In genomic region chr4:153429971-153430370, GRCm38 (mm10) we compare ENCODE assay signal across 23 mouse cellular contexts. TPM values are rescaled to one million over a fixed set of nuclear protein-coding genes. Genes with fewer than 3 reads are reported as not detected.
DNase-seq lines count a peak whose midpoint lies in the region; ATAC-seq and TF ChIP-seq lines count a peak whose summit lies in the region.
"Had no signal": no experiment of that assay in that cellular context is flagged by ENCODE, and none has a peak within 500 bp of the region (broad histone marks: within the 10 kb centered on the region; RNA-seq: fewer than 3 reads in every experiment).

No protein-coding gene starts in this region.

- H3K36me3 ChIP-seq in hindbrain, embryonic 11.5 days (ENCODE audit: control insufficient read depth, insufficient read depth, low read length), result no peaks in the 10 kb centered on the region
- H3K36me3 ChIP-seq in hindbrain, embryonic 13.5 days, result peaks cover 32% of the 10 kb centered on the region
- no peaks in the 10 kb centered on the region; the same call in 1 of the 2 replicates for H3K36me3 ChIP-seq in embryonic facial prominence, embryonic 10.5 days (replicated peaks)
- no peaks in the 10 kb centered on the region for H3K36me3 ChIP-seq in stomach, postnatal 0 days (ENCODE audit: control insufficient read depth, insufficient read depth, low read length)
- H3K36me3 ChIP-seq: kidney, embryonic 15.5 days; liver, embryonic 12.5 days had no signal

- peak; percentile 49 for DNase-seq in hindbrain, embryonic 11.5 days (ENCODE audit: low spot score)
- peak; percentile 37 for DNase-seq in ZHBTc4 (ENCODE audit: low read depth, low spot score)
- DNase-seq in embryonic facial prominence, embryonic 10.5 days (ENCODE audit: low spot score), result peak; percentile 71
- peak; percentile 67 for DNase-seq in mesoderm, embryonic 11.5 days (ENCODE audit: low read depth, low spot score)
- DNase-seq in frontal cortex, postnatal 36 days (ENCODE audit: low spot score in 2 of 2), result no peak
- DNase-seq in cerebellum, adult 11-12 months, result no peak
- no peak for DNase-seq in stomach, postnatal 0 days (ENCODE audit: low spot score)
- DNase-seq: adrenal gland, postnatal 36 days; cerebellum, postnatal 10 days; forebrain, postnatal 0 days; gastrocnemius, adult 2 months; left cerebral cortex, postnatal 4 days; lung, adult 18-20 months; lung, postnatal 14 days; thymus, postnatal 14 days had no signal

- no peaks in the 10 kb centered on the region; the same call in 1 of the 2 replicates for H3K27me3 ChIP-seq in hindbrain, embryonic 11.5 days (ENCODE audit: control insufficient read depth, insufficient read depth, low read length)
- H3K27me3 ChIP-seq in hindbrain, embryonic 13.5 days, result no peaks in the 10 kb centered on the region
- H3K27me3 ChIP-seq in embryonic facial prominence, embryonic 10.5 days (replicated peaks; ENCODE audit: low read depth, poor library complexity, severe bottlenecking), result no peaks in the 10 kb centered on the region
- no peaks in the 10 kb centered on the region for H3K27me3 ChIP-seq in stomach, postnatal 0 days (ENCODE audit: control insufficient read depth, insufficient read depth, low read length)
- H3K27me3 ChIP-seq: kidney, embryonic 15.5 days; liver, embryonic 12.5 days had no signal

- no peak for ATAC-seq in hindbrain, embryonic 11.5 days (ENCODE audit: low FRiP score)
- ATAC-seq in hindbrain, embryonic 13.5 days (ENCODE audit: low FRiP score), result no peak
- ATAC-seq in stomach, postnatal 0 days (ENCODE audit: low FRiP score, low TSS enrichment), result no peak
- ATAC-seq: forebrain, postnatal 0 days; hindbrain, embryonic 16.5 days; intestine, postnatal 0 days; liver, embryonic 12.5 days had no signal

- H3K9ac ChIP-seq in hindbrain, embryonic 11.5 days (ENCODE audit: low read depth, low read length), result no peak overlapping the region
- no peak overlapping the region for H3K9ac ChIP-seq in hindbrain, embryonic 13.5 days
- H3K9ac ChIP-seq in stomach, postnatal 0 days (ENCODE audit: low read length), result no peak overlapping the region
- H3K9ac ChIP-seq: forebrain, postnatal 0 days; kidney, embryonic 15.5 days; liver, embryonic 12.5 days had no signal

- no peak for TF ChIP-seq EP300 in stomach, postnatal 0 days (optimal IDR thresholded peaks at IDR 0.05)

- no peak overlapping the region for H3K27ac ChIP-seq in hindbrain, embryonic 11.5 days (ENCODE audit: low read depth, low read length)
- no peak overlapping the region for H3K27ac ChIP-seq in hindbrain, embryonic 13.5 days
- H3K27ac ChIP-seq in embryonic facial prominence, embryonic 10.5 days (replicated peaks), result no peak overlapping the region
- H3K27ac ChIP-seq in stomach, postnatal 0 days (replicated peaks), result no peak overlapping the region
- H3K27ac ChIP-seq: forebrain, embryonic 10.5 days; gastrocnemius, adult 2 months; kidney, embryonic 15.5 days; left cerebral cortex, adult 2 months; liver, embryonic 12.5 days had no signal

- no peak overlapping the region for H3K4me2 ChIP-seq in hindbrain, embryonic 11.5 days (replicated peaks; ENCODE audit: low read depth, low read length)
- H3K4me2 ChIP-seq in hindbrain, embryonic 13.5 days, result no peak overlapping the region
- H3K4me2 ChIP-seq in stomach, postnatal 0 days (replicated peaks; ENCODE audit: low read depth), result no peak overlapping the region
- H3K4me2 ChIP-seq: kidney, embryonic 15.5 days; liver, embryonic 12.5 days had no signal

- no peak overlapping the region for H3K4me3 ChIP-seq in hindbrain, embryonic 11.5 days (ENCODE audit: low read depth, low read length)
- no peak overlapping the region for H3K4me3 ChIP-seq in hindbrain, embryonic 13.5 days
- no peak overlapping the region for H3K4me3 ChIP-seq in embryonic facial prominence, embryonic 10.5 days
- H3K4me3 ChIP-seq in stomach, postnatal 0 days (ENCODE audit: low read depth, low read length), result no peak overlapping the region
- H3K4me3 ChIP-seq: forebrain, embryonic 10.5 days; gastrocnemius, adult 2 months; kidney, embryonic 15.5 days; left cerebral cortex, adult 2 months; liver, embryonic 12.5 days had no signal

- TF ChIP-seq CTCF in stomach, postnatal 0 days (IDR thresholded peaks at IDR 0.05; ENCODE audit: low read depth), result no peak

- no peaks in the 10 kb centered on the region for H3K9me3 ChIP-seq in hindbrain, embryonic 11.5 days (ENCODE audit: control insufficient read depth, low read length)
- H3K9me3 ChIP-seq in hindbrain, embryonic 13.5 days, result peaks cover 6% of the 10 kb centered on the region
- peaks cover 8% of the 10 kb centered on the region; the same call in 1 of the 2 replicates for H3K9me3 ChIP-seq in embryonic facial prominence, embryonic 10.5 days
- no peaks in the 10 kb centered on the region for H3K9me3 ChIP-seq in stomach, postnatal 0 days (ENCODE audit: control insufficient read depth, low read length)
- H3K9me3 ChIP-seq: kidney, embryonic 15.5 days had no signal

- WGBS in hindbrain, embryonic 11.5 days, result 89% methylated on average over 2 of the region's 2 CpGs
- WGBS in hindbrain, embryonic 13.5 days, result 91% methylated on average over 2 of the region's 2 CpGs
- WGBS in embryonic facial prominence, embryonic 10.5 days, result 92% methylated on average over 2 of the region's 2 CpGs
- WGBS in stomach, postnatal 0 days, result 76% methylated on average over 2 of the region's 2 CpGs

- H3K4me1 ChIP-seq in hindbrain, embryonic 11.5 days (replicated peaks; ENCODE audit: control insufficient read depth, insufficient read depth, low read length), result 0 out of 2 replicates have a peak, but pooled peaks cover 3% of the 10 kb centered on the region
- H3K4me1 ChIP-seq in hindbrain, embryonic 13.5 days (replicated peaks), result peaks cover 32% of the 10 kb centered on the region
- H3K4me1 ChIP-seq in embryonic facial prominence, embryonic 10.5 days, result peaks cover 23% of the 10 kb centered on the region; the same call in 1 of the 2 replicates
- no peaks in the 10 kb centered on the region for H3K4me1 ChIP-seq in stomach, postnatal 0 days (replicated peaks; ENCODE audit: control insufficient read depth, insufficient read depth)
- H3K4me1 ChIP-seq: liver, embryonic 12.5 days had no signal

RNA-seq across cellular contexts. Expression of gene Ajap1, which starts 52.6 kb away (rescaled TPM):
- polyA plus RNA-seq in hindbrain, embryonic 11.5 days (2014; fragmentation: Nextera tagmentation; extraction: Ambion mirVana), result 2.9 and 3.7 TPM in 2 replicates
- polyA plus RNA-seq in hindbrain, embryonic 13.5 days (2015; fragmentation: Nextera tagmentation; extraction: Ambion mirVana), result 19.5 TPM in 2 replicates
- 1.3 and 1.7 TPM in 2 replicates for polyA plus RNA-seq in embryonic facial prominence, embryonic 10.5 days (2016; fragmentation: Nextera tagmentation; extraction: Ambion mirVana)
- polyA plus RNA-seq in stomach, postnatal 0 days (2015; fragmentation: Nextera tagmentation; extraction: Ambion mirVana), result 0.24 and 0.33 TPM in 2 replicates
- polyA plus RNA-seq: heart, embryonic 14.5 days had no signal

Comparison
In these comparisons a context has a peak if more than half of its experiments do, and no peak if none do; other contexts are left out.
1. DNase-seq: peak in hindbrain, embryonic 11.5 days (single experiment), ZHBTc4 (single experiment), embryonic facial prominence, embryonic 10.5 days (single experiment) and mesoderm, embryonic 11.5 days (single experiment); none in frontal cortex, postnatal 36 days (0 of 2), cerebellum, adult 11-12 months (single experiment) and stomach, postnatal 0 days (single experiment).